In genomic region chrX:102060243-102060642, GRCm38 (mm10) we compare ENCODE assay signal across 11 mouse cellular contexts. TPM values are rescaled to one million over a fixed set of nuclear protein-coding genes. Genes with fewer than 3 reads are reported as not detected.
DNase-seq lines count a peak whose midpoint lies in the region; ATAC-seq and TF ChIP-seq lines count a peak whose summit lies in the region.
"Had no signal": no experiment of that assay in that cellular context is flagged by ENCODE, and none has a peak within 500 bp of the region (broad histone marks: within the 10 kb centered on the region; RNA-seq: fewer than 3 reads in every experiment).

No protein-coding gene starts in this region.

- no peak for ATAC-seq in midbrain, postnatal 0 days (ENCODE audit: low FRiP score)
- ATAC-seq in midbrain, embryonic 15.5 days (replicated peaks) = no peak
- ATAC-seq: intestine, embryonic 16.5 days had no signal

- peak in 1 of 2 experiments; percentile 23 for DNase-seq in heart, adult 2 months
- DNase-seq in heart, embryonic 10.5 days (ENCODE audit: low spot score) = no peak
- peak; percentile 68 for DNase-seq in midbrain, postnatal 0 days (ENCODE audit: low spot score)
- DNase-seq in cerebellum, postnatal 10 days = peak; percentile 86 to 90
- DNase-seq in lung, postnatal 25 days (ENCODE audit: low spot score) = peak; percentile 18
- DNase-seq in left cerebral cortex, adult 18-20 months (ENCODE audit: low spot score in 2 of 2) = no peak
- DNase-seq in embryo, embryonic 10 days (ENCODE audit: low spot score) = no peak

- no peaks in the 10 kb centered on the region for H3K79me2 ChIP-seq in heart, adult 2 months (replicated peaks; ENCODE audit: control insufficient read depth, insufficient read depth, low read length)

- H3K36me3 ChIP-seq in heart, adult 2 months (ENCODE audit: control insufficient read depth, insufficient read depth, low read length) = no peaks in the 10 kb centered on the region
- no peaks in the 10 kb centered on the region for H3K36me3 ChIP-seq in heart, embryonic 10.5 days
- H3K36me3 ChIP-seq in midbrain, postnatal 0 days (ENCODE audit: insufficient read depth, low read length) = no peaks in the 10 kb centered on the region
- no peaks in the 10 kb centered on the region for H3K36me3 ChIP-seq in midbrain, embryonic 15.5 days (replicated peaks)
- H3K36me3 ChIP-seq: liver, embryonic 15.5 days had no signal

- no peaks in the 10 kb centered on the region for H3K9me3 ChIP-seq in heart, embryonic 10.5 days
- no peaks in the 10 kb centered on the region for H3K9me3 ChIP-seq in midbrain, postnatal 0 days (ENCODE audit: low read length)
- H3K9me3 ChIP-seq in midbrain, embryonic 15.5 days = no peaks in the 10 kb centered on the region
- H3K9me3 ChIP-seq: liver, embryonic 15.5 days had no signal

- no peak for TF ChIP-seq POLR2A in heart, adult 2 months (IDR thresholded peaks at IDR 0.05; ENCODE audit: insufficient read depth, low read depth, low read length)

- H3K4me1 ChIP-seq in heart, adult 2 months (ENCODE audit: control insufficient read depth, insufficient read depth, low read length) = peaks cover 13% of the 10 kb centered on the region
- peaks cover 9% of the 10 kb centered on the region; the same call in 1 of the 2 replicates for H3K4me1 ChIP-seq in heart, embryonic 10.5 days
- no peaks in the 10 kb centered on the region for H3K4me1 ChIP-seq in midbrain, postnatal 0 days (ENCODE audit: insufficient read depth, low read length)
- H3K4me1 ChIP-seq in midbrain, embryonic 15.5 days = peaks cover 8% of the 10 kb centered on the region

- no peak overlapping the region for H3K4me2 ChIP-seq in midbrain, postnatal 0 days (ENCODE audit: low read depth, low read length, poor library complexity, severe bottlenecking)
- no peak overlapping the region for H3K4me2 ChIP-seq in midbrain, embryonic 15.5 days
- H3K4me2 ChIP-seq: liver, embryonic 15.5 days had no signal

- no peak for TF ChIP-seq EP300 in heart, adult 2 months (IDR thresholded peaks at IDR 0.05; ENCODE audit: insufficient read depth, low read depth, low read length)

- TF ChIP-seq CTCF in heart, adult 2 months (IDR thresholded peaks at IDR 0.05) = no peak
- TF ChIP-seq CTCF in midbrain, postnatal 0 days (IDR thresholded peaks at IDR 0.05) = no peak

- intact Hi-C loops in heart, adult 2 months (cut with DNase I) = no loop called here

- H3K27me3 ChIP-seq in heart, adult 2 months (ENCODE audit: control insufficient read depth, insufficient read depth, low read length) = no peaks in the 10 kb centered on the region
- peaks cover 11% of the 10 kb centered on the region; the same call in 1 of the 2 replicates for H3K27me3 ChIP-seq in heart, embryonic 10.5 days (ENCODE audit: insufficient read depth, poor library complexity, severe bottlenecking)
- H3K27me3 ChIP-seq in midbrain, postnatal 0 days (ENCODE audit: insufficient read depth, low read length) = no peaks in the 10 kb centered on the region
- no peaks in the 10 kb centered on the region for H3K27me3 ChIP-seq in midbrain, embryonic 15.5 days (replicated peaks)

- no peak overlapping the region for H3K9ac ChIP-seq in heart, adult 2 months (ENCODE audit: low read depth, low read length)
- H3K9ac ChIP-seq in midbrain, postnatal 0 days (replicated peaks; ENCODE audit: low read length, poor library complexity, severe bottlenecking) = no peak overlapping the region
- H3K9ac ChIP-seq in midbrain, embryonic 15.5 days = no peak overlapping the region
- H3K9ac ChIP-seq: liver, embryonic 15.5 days had no signal

- peak overlapping the region; percentile 38 for H3K27ac ChIP-seq in heart, adult 2 months
- H3K27ac ChIP-seq in heart, embryonic 10.5 days = no peak overlapping the region
- H3K27ac ChIP-seq in midbrain, postnatal 0 days (ENCODE audit: low read depth, low read length) = no peak overlapping the region
- H3K27ac ChIP-seq in midbrain, embryonic 15.5 days = no peak overlapping the region
- H3K27ac ChIP-seq: liver, embryonic 15.5 days had no signal

- WGBS in heart, adult 2 months = 53% methylated on average over 5 of the region's 5 CpGs
- 81% methylated on average over 5 of the region's 5 CpGs for WGBS in heart, embryonic 10.5 days
- 54% methylated on average over 5 of the region's 5 CpGs for WGBS in midbrain, postnatal 0 days
- 71% methylated on average over 5 of the region's 5 CpGs for WGBS in midbrain, embryonic 15.5 days

- no peak overlapping the region for H3K4me3 ChIP-seq in heart, adult 2 months
- H3K4me3 ChIP-seq in heart, embryonic 10.5 days = no peak overlapping the region
- H3K4me3 ChIP-seq in midbrain, postnatal 0 days (ENCODE audit: low read depth, low read length) = no peak overlapping the region
- no peak overlapping the region for H3K4me3 ChIP-seq in midbrain, embryonic 15.5 days
- H3K4me3 ChIP-seq: erythroblast, embryonic 14.5 days; liver, embryonic 15.5 days had no signal

RNA-seq across cellular contexts. Expression of gene Rtl5, which starts 10.9 kb away (rescaled TPM):
- 1 to 10 TPM; 1.7 to 2.3 TPM for total RNA-seq in heart, adult 2 months (2021)
- 2.1 and 4.6 TPM in 2 replicates for polyA plus RNA-seq in heart, adult 2 months (2012; rRNA removed)
- 0.92 and 1.1 TPM in 2 replicates for polyA plus RNA-seq in heart, embryonic 10.5 days (2016; fragmentation: Nextera tagmentation; extraction: Ambion mirVana)
- 45.8 and 50.0 TPM in 2 replicates for total RNA-seq in midbrain, postnatal 0 days (2014; rRNA removed)
- polyA plus RNA-seq in midbrain, postnatal 0 days (2015; fragmentation: Nextera tagmentation; extraction: Ambion mirVana) = 6.2 and 7.5 TPM in 2 replicates
- 9.4 and 11.6 TPM in 2 replicates for polyA plus RNA-seq in midbrain, embryonic 15.5 days (2015; fragmentation: Nextera tagmentation; extraction: Ambion mirVana)
- total RNA-seq in left cerebral cortex, adult 18-20 months (2021) = 10 to 100 TPM; 22.6 to 23.1 TPM

RNA-seq across cellular contexts. Expression of gene Pin4, which starts 59.0 kb away (rescaled TPM):
- 10 to 100 TPM; 16.4 TPM for total RNA-seq in heart, adult 2 months (2021)
- polyA plus RNA-seq in heart, adult 2 months (2012; rRNA removed) = 1.8 and 5.1 TPM in 2 replicates
- polyA plus RNA-seq in heart, embryonic 10.5 days (2016; fragmentation: Nextera tagmentation; extraction: Ambion mirVana) = 44.6 and 65.4 TPM in 2 replicates
- 7.7 and 17.8 TPM in 2 replicates for total RNA-seq in midbrain, postnatal 0 days (2014; rRNA removed)
- polyA plus RNA-seq in midbrain, postnatal 0 days (2015; fragmentation: Nextera tagmentation; extraction: Ambion mirVana) = 41.1 and 54.6 TPM in 2 replicates
- polyA plus RNA-seq in midbrain, embryonic 15.5 days (2015; fragmentation: Nextera tagmentation; extraction: Ambion mirVana) = 63.9 and 71.5 TPM in 2 replicates
- 10 to 100 TPM; 20.3 to 33.4 TPM for total RNA-seq in left cerebral cortex, adult 18-20 months (2021)

Comparison
In these comparisons a context has a peak if more than half of its experiments do, and no peak if none do; other contexts are left out.
1. DNase-seq: peak in midbrain, postnatal 0 days (single experiment), cerebellum, postnatal 10 days (2 of 2) and lung, postnatal 25 days (single experiment); none in heart, embryonic 10.5 days (single experiment), left cerebral cortex, adult 18-20 months (0 of 2) and embryo, embryonic 10 days (single experiment).